Mouse (Mus musculus): ENCODE measurements around the gene 1700109H08Rik.

DNA sequence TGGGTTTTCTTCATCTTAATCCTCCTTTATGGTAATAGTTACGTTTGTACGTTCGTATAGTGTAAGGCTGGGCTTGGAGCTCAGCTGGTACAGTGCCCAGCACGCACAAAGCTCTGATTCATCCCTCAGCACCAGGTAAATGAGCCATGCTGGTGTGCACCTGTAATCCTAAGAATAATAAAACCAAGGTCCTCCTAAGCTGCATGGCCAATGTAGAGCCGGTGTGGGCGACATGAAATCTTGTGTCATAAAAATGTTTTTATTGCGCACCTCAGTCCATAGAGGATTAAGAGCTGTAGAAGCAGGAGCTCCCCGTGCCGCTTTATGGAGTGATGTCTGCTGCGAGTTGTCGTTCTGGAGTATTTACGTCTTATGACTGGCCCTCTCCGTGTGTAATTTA is 61.9 kb downstream of the 1700109H08Rik start:
- TF ChIP-seq GATA1 (IDR thresholded peaks at IDR 0.05; ENCODE audit: borderline replicate concordance, low read length) (no peak), CTCF (IDR thresholded peaks at IDR 0.05; ENCODE audit: low read depth, low read length) (no peak), TAL1 (conservative IDR thresholded peaks at IDR 0.05; ENCODE audit: low read depth, low read length) (no peak), POLR2AphosphoS5 (IDR thresholded peaks at IDR 0.05; ENCODE audit: insufficient replicate concordance, low read depth, low read length) (no peak), GATA2 (IDR thresholded peaks at IDR 0.05; ENCODE audit: borderline replicate concordance, low read depth, low read length) (no peak)
